19 mouse cellular contexts compared by ENCODE assay signal in the genomic region with DNA sequence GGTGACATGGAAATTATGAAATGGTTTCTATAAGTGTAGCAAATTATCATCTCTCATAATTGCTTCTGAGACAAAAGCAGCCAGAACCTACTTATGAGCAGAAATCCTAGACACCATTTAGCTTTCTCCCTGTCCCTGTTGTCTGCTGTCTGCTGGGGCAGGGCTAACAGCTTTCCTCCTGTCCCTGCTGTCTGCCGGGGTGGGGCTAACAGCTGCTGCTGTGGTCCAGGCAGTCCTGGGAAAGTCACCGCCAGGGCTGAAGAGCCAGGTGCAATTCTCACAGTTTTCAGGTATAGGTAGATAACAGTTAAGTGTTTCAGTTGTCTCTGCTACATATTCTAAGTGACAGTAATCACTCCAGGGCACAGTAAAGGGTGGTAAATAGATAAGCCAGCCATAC. TPM values are rescaled to one million over a fixed set of nuclear protein-coding genes. Genes with fewer than 3 reads are reported as not detected.
"Had no signal": no experiment of that assay in that cellular context is flagged by ENCODE, and none has a peak within 500 bp of the region (broad histone marks: within the 10 kb centered on the region; RNA-seq: fewer than 3 reads in every experiment).

No protein-coding gene starts in this region.

- H3K4me3 ChIP-seq: neural tube, embryonic 13.5 days; neural tube, embryonic 15.5 days; stomach, embryonic 15.5 days had no signal

- DNase-seq: retina, postnatal 1 day; right cerebral cortex, adult 18-20 months; right cerebral cortex, postnatal 14 days; right cerebral cortex, postnatal 25 days; right cerebral cortex, postnatal 4 days; spleen, adult 18-20 months; thymus, adult 18-20 months; thymus, adult 2 months; thymus, postnatal 14 days; thymus, postnatal 25 days; thymus, postnatal 36 days; thymus, postnatal 4 days had no signal

- H3K36me3 ChIP-seq: neural tube, embryonic 13.5 days; neural tube, embryonic 15.5 days; stomach, embryonic 15.5 days had no signal

- H3K4me2 ChIP-seq: neural tube, embryonic 13.5 days; neural tube, embryonic 15.5 days; stomach, embryonic 15.5 days had no signal

- H3K27me3 ChIP-seq: neural tube, embryonic 13.5 days; neural tube, embryonic 15.5 days; stomach, embryonic 15.5 days had no signal

RNA-seq across cellular contexts. Expression of a gene that starts 4.3 kb away (rescaled TPM):
- total RNA-seq: neutrophil, adult 5-6 weeks had no signal
- polyA plus RNA-seq: neural tube, embryonic 13.5 days; neural tube, embryonic 14.5 days; neural tube, embryonic 15.5 days; spleen, adult 2 months; testis, adult 2 months; thymus, adult 2 months had no signal
